Mouse (Mus musculus): ENCODE measurements at regions not wholly inside any gene's neighbourhood (a gene's known extent, or its start where the extent isn't known, plus 50 kb on each side); places are given as distances from the start of the nearest gene placed in this dataset.

GRCm38 (mm10) chr17:62977561-62977960 lies 96.4 kb upstream of the Efna5 start:
- no peak for TF ChIP-seq POLR2A (IDR thresholded peaks at IDR 0.05; ENCODE audit: low read depth, low read length)
- no peak for TF ChIP-seq CTCF (conservative IDR thresholded peaks at IDR 0.05; ENCODE audit: insufficient read depth, insufficient read length, low read depth, low read length)

All from kidney, adult 2 months (tissue).